Mouse (Mus musculus) spleen, adult 2 months (tissue): Measurements from ENCODE around the gene Gm26992. TPM values are rescaled to one million over a fixed set of nuclear protein-coding genes. Genes with fewer than 3 reads are reported as not detected.
A peak's percentile ranks its signal among the peaks of the same experiment; 100 is the strongest.
"Not testable (repeated sequence)": the region's sequence is repeated elsewhere in the genome, so short reads cannot be mapped to it uniquely, and the experiment has no call there.

Experiments
- DNase-seq, 2 experiments: peaks; one replicate each; pipeline versions ENCODE4 v3.0.0 to v3.0.0-alpha.2; 2012 to 2021; ENCODE audit warnings: low spot score in 2 of 2, low read depth in 1 of 2
- H3K27ac ChIP-seq: fragments of 200-500 bp; 2 replicates; pipeline ENCODE4 v1.5.1; 2012; ENCODE audit warnings: low read length, inconsistent platforms; ENCODE audit not compliant: insufficient read depth
- H3K27me3 ChIP-seq: fragments of 200-500 bp; 2 replicates; pipeline ENCODE4 v1.6.1; 2012; ENCODE audit warnings: mild to moderate bottlenecking, moderate library complexity, low read length, inconsistent platforms; ENCODE audit not compliant: control insufficient read depth, insufficient read depth
- H3K36me3 ChIP-seq: fragments of 200-500 bp; 2 replicates; pipeline ENCODE4 v1.6.1; 2012; ENCODE audit warnings: mild to moderate bottlenecking, low read length, inconsistent platforms; ENCODE audit not compliant: control insufficient read depth, insufficient read depth
- H3K4me1 ChIP-seq: fragments of 200-500 bp; 2 replicates; pipeline ENCODE4 v1.6.1; 2011; ENCODE audit warnings: inconsistent platforms; ENCODE audit not compliant: control insufficient read depth, insufficient read depth, insufficient read length
- H3K4me3 ChIP-seq: fragments of 200-500 bp; 2 replicates; pipeline ENCODE4 v1.5.1; 2011; ENCODE audit warnings: mild to moderate bottlenecking, inconsistent platforms; ENCODE audit not compliant: insufficient read depth, insufficient read length; ENCODE audit errors: extremely low read depth
- CTCF ChIP-seq: fragments of 200-500 bp; IDR thresholded peaks from 2 replicates; pipeline ENCODE4 v1.5.1; 2011; ENCODE audit warnings: mild to moderate bottlenecking, inconsistent platforms; ENCODE audit not compliant: insufficient read depth, insufficient read length, insufficient replicate concordance; ENCODE audit errors: extremely low read depth
- POLR2A ChIP-seq: fragments of 200-500 bp; IDR thresholded peaks from 2 replicates; pipeline ENCODE4 v1.6.1; 2011; ENCODE audit warnings: low read depth, low read length, inconsistent platforms
- WGBS: fragments of 180-500 bp; shearing (Covaris S2); methylation state at CpG from one replicate; pipeline ENCODE4 v1.1.7; 2018; 5-methylcytosine and 5-hydroxymethylcytosine counted together
- polyA plus RNA-seq: library from polyadenylated mRNA; depleted of rRNA; stranded (reverse); fragments of >200 nt; gene quantifications from 2 replicates; pipeline ENCODE4 v1.2.3, GENCODE M21; 2012

Gene Gm26992
- polyA plus RNA-seq, 1 experiment: not detected

- Histone ChIP-seq H3K36me3 (no peaks in the 10 kb centered on the region), H3K27ac (no peak overlapping the region), H3K27me3 (no peaks in the 10 kb centered on the region), H3K4me3 (no peak overlapping the region), H3K4me1 (no peaks in the 10 kb centered on the region)
- no peak for TF ChIP-seq CTCF
- TF ChIP-seq POLR2A: no peak
- 52% methylated on average over 7 of the region's 7 CpGs for WGBS
- DNase-seq: no peak
These were observed 5.9 kb downstream of the Gm26992 start for GRCm38 (mm10) chrX:103427677-103428076.

GRCm38 (mm10) chrX:103432293-103432692 is 10.5 kb downstream of the Gm26992 start:
- Histone ChIP-seq H3K36me3 (no peaks in the 10 kb centered on the region), H3K4me1 (no peaks in the 10 kb centered on the region), H3K27me3 (no peaks in the 10 kb centered on the region), H3K4me3 (no peak overlapping the region), H3K27ac (no peak overlapping the region)
- no peak for DNase-seq
- TF ChIP-seq POLR2A: no peak
- 78% methylated on average over 7 of the region's 7 CpGs for WGBS

- H3K27me3 ChIP-seq: no peaks in the 10 kb centered on the region
- H3K4me3 ChIP-seq: no peak overlapping the region
- TF ChIP-seq POLR2A (no peak), CTCF (no peak)
- 36% methylated on average over 9 of the region's 9 CpGs for WGBS
- no peak for DNase-seq
- H3K36me3 ChIP-seq: no peaks in the 10 kb centered on the region
- no peak overlapping the region for H3K27ac ChIP-seq
- H3K4me1 ChIP-seq: no peaks in the 10 kb centered on the region
These were observed 16.2 kb downstream of the Gm26992 start for GRCm38 (mm10) chrX:103438023-103438422.

- TF ChIP-seq POLR2A (no peak), CTCF (no peak)
- no peaks in the 10 kb centered on the region for H3K27me3 ChIP-seq
- no peaks in the 10 kb centered on the region for H3K4me1 ChIP-seq
- H3K36me3 ChIP-seq: no peaks in the 10 kb centered on the region
- H3K27ac ChIP-seq: no peak overlapping the region
- DNase-seq: peak in 1 of 2 experiments; percentile 5
- 0% methylated on average over 1 of the region's 1 CpGs for WGBS
- H3K4me3 ChIP-seq: no peak overlapping the region
These were observed 19.0 kb downstream of the Gm26992 start for GRCm38 (mm10) chrX:103440803-103441202.

- 29% methylated on average over 7 of the region's 7 CpGs for WGBS
- Histone ChIP-seq H3K36me3 (no peaks in the 10 kb centered on the region), H3K4me1 (no peaks in the 10 kb centered on the region), H3K27me3 (no peaks in the 10 kb centered on the region), H3K4me3 (no peak overlapping the region), H3K27ac (no peak overlapping the region)
- no peak for TF ChIP-seq CTCF
- TF ChIP-seq POLR2A: no peak
- DNase-seq: peak in 1 of 2 experiments; percentile 25
These were observed 21.9 kb downstream of the Gm26992 start for GRCm38 (mm10) chrX:103443755-103444154.

GRCm38 (mm10) chrX:103447539-103448169 is 25.8 kb downstream of the Gm26992 start:
- Histone ChIP-seq H3K36me3 (no peaks in the 10 kb centered on the region), H3K4me1 (no peaks in the 10 kb centered on the region), H3K27ac (no peak overlapping the region), H3K27me3 (no peaks in the 10 kb centered on the region), H3K4me3 (peak overlapping the region; percentile 36; the same call in 1 of the 2 replicates)
- DNase-seq: no peak
- WGBS: 19% methylated on average over 34 of the region's 34 CpGs
- TF ChIP-seq CTCF (no peak), POLR2A (no peak)

- not testable (repeated sequence) for H3K4me1 ChIP-seq, H3K36me3 ChIP-seq, H3K27ac ChIP-seq, H3K27me3 ChIP-seq, H3K4me3 ChIP-seq, DNase-seq
- WGBS: 65% methylated on average over 11 of the region's 13 CpGs
These were observed 26.6 kb downstream of the Gm26992 start for GRCm38 (mm10) chrX:103448429-103448828.

- WGBS: 72% methylated on average over 24 of the region's 27 CpGs
- H3K4me3 ChIP-seq, DNase-seq, H3K4me1 ChIP-seq, H3K27me3 ChIP-seq, H3K27ac ChIP-seq, H3K36me3 ChIP-seq: not testable (repeated sequence)
These were observed 27.3 kb downstream of the Gm26992 start for GRCm38 (mm10) chrX:103448943-103449722.
